9 mouse cellular contexts compared by ENCODE assay signal in genomic region chr2:124490010-124490801, GRCm38 (mm10).
DNase-seq lines count a peak whose midpoint lies in the region; ATAC-seq lines count a peak whose summit lies in the region.
"Had no signal": no experiment of that assay in that cellular context is flagged by ENCODE, and none has a peak within 500 bp of the region (broad histone marks: within the 10 kb centered on the region; RNA-seq: fewer than 3 reads in every experiment).

No protein-coding gene starts in this region.

- H3K27ac ChIP-seq in forebrain, embryonic 11.5 days (ENCODE audit: low read depth, low read length), result no peak overlapping the region
- H3K27ac ChIP-seq in forebrain, embryonic 10.5 days, result no peak overlapping the region
- H3K27ac ChIP-seq: neural tube, embryonic 12.5 days had no signal

- no peaks in the 10 kb centered on the region for H3K9me3 ChIP-seq in forebrain, embryonic 11.5 days (ENCODE audit: control insufficient read depth, low read length)
- H3K9me3 ChIP-seq in forebrain, embryonic 10.5 days, result no peaks in the 10 kb centered on the region
- H3K9me3 ChIP-seq: neural tube, embryonic 12.5 days had no signal

- ATAC-seq in forebrain, embryonic 11.5 days (replicated peaks; ENCODE audit: low FRiP score), result peak; percentile 74

- H3K36me3 ChIP-seq in forebrain, embryonic 11.5 days (ENCODE audit: control insufficient read depth, insufficient read depth, low read length), result no peaks in the 10 kb centered on the region
- H3K36me3 ChIP-seq in forebrain, embryonic 10.5 days (replicated peaks), result no peaks in the 10 kb centered on the region
- H3K36me3 ChIP-seq: neural tube, embryonic 12.5 days had no signal

- intact Hi-C loops in left cerebral cortex, postnatal 25 days (cut with DNase I), result no loop called here

- WGBS in forebrain, embryonic 11.5 days, result 56% methylated on average over 12 of the region's 12 CpGs
- 76% methylated on average over 12 of the region's 12 CpGs for WGBS in forebrain, embryonic 10.5 days

- 0 out of 2 replicates have a peak, but pooled peaks cover 4% of the 10 kb centered on the region for H3K4me1 ChIP-seq in forebrain, embryonic 11.5 days (replicated peaks; ENCODE audit: control insufficient read depth, insufficient read depth, low read length)
- peaks cover 10% of the 10 kb centered on the region for H3K4me1 ChIP-seq in forebrain, embryonic 10.5 days
- H3K4me1 ChIP-seq: neural tube, embryonic 12.5 days had no signal

- DNase-seq in forebrain, embryonic 11.5 days (ENCODE audit: low spot score), result no peak
- DNase-seq in forebrain, embryonic 10.5 days (ENCODE audit: extremely low spot score, low spot score), result no peak
- peak; percentile 48 to 59 for DNase-seq in right cerebral cortex, postnatal 10 days (ENCODE audit: low spot score in 2 of 2)
- DNase-seq in right cerebral cortex, postnatal 4 days, result no peak
- peak; percentile 34 to 42 for DNase-seq in left cerebral cortex, postnatal 25 days (ENCODE audit: low spot score in 2 of 2)
- DNase-seq in telencephalon, adult 2 months (ENCODE audit: low read depth, low spot score), result peak; percentile 48
- no peak for DNase-seq in gastrocnemius, postnatal 25 days
- no peak for DNase-seq in adrenal gland, adult 2 months

- H3K4me3 ChIP-seq in forebrain, embryonic 11.5 days (ENCODE audit: low read depth, low read length), result no peak overlapping the region
- no peak overlapping the region for H3K4me3 ChIP-seq in forebrain, embryonic 10.5 days
- H3K4me3 ChIP-seq: neural tube, embryonic 12.5 days had no signal

- no peak overlapping the region for H3K4me2 ChIP-seq in forebrain, embryonic 11.5 days (ENCODE audit: low read depth, low read length, severe bottlenecking)
- H3K4me2 ChIP-seq: neural tube, embryonic 12.5 days had no signal

- H3K9ac ChIP-seq in forebrain, embryonic 11.5 days (ENCODE audit: low read length), result no peak overlapping the region
- H3K9ac ChIP-seq: neural tube, embryonic 12.5 days had no signal

- H3K27me3 ChIP-seq in forebrain, embryonic 11.5 days (ENCODE audit: control insufficient read depth, insufficient read depth, low read length), result no peaks in the 10 kb centered on the region
- H3K27me3 ChIP-seq in forebrain, embryonic 10.5 days (ENCODE audit: poor library complexity, severe bottlenecking), result no peaks in the 10 kb centered on the region; the same call in 1 of the 2 replicates
- H3K27me3 ChIP-seq: neural tube, embryonic 12.5 days had no signal

Comparison
In these comparisons a context has a peak if more than half of its experiments do, and no peak if none do; other contexts are left out.
1. DNase-seq: peak in right cerebral cortex, postnatal 10 days (2 of 2), left cerebral cortex, postnatal 25 days (2 of 2) and telencephalon, adult 2 months (single experiment); none in forebrain, embryonic 11.5 days (single experiment), forebrain, embryonic 10.5 days (single experiment), right cerebral cortex, postnatal 4 days (single experiment), gastrocnemius, postnatal 25 days (single experiment) and adrenal gland, adult 2 months (single experiment).